Mouse (Mus musculus): ENCODE data around the gene Sgcd. TPM values are rescaled to one million over a fixed set of nuclear protein-coding genes. Genes with fewer than 3 reads are reported as not detected.

Gene Sgcd
- total RNA-seq, 1 experiment = 1.0 TPM

- no peak for TF ChIP-seq CHD2 (IDR thresholded peaks at IDR 0.05; ENCODE audit: low read depth, low read length)
- no peak for TF ChIP-seq ZNF384 (IDR thresholded peaks at IDR 0.05; ENCODE audit: low read depth, low read length)
- TF ChIP-seq ZC3H11A (IDR thresholded peaks at IDR 0.05; ENCODE audit: borderline replicate concordance, low read depth, low read length) = no peak
- no peak for TF ChIP-seq HCFC1 (IDR thresholded peaks at IDR 0.05; ENCODE audit: borderline replicate concordance, insufficient read depth, low read length)
- no peak for TF ChIP-seq MAFK (IDR thresholded peaks at IDR 0.05; ENCODE audit: insufficient read depth, low read depth, low read length)
- in situ Hi-C loops (cut with MboI; ENCODE audit: low sequenced_read_pairs in 2 of 2, unreplicated experiment in 2 of 2) = no loop called here
- no peaks in the 10 kb centered on the region for H3K9me3 ChIP-seq (ENCODE audit: control insufficient read depth, insufficient read depth, low read depth, low read length)
Measured at GRCm38 (mm10) chr11:47810307-47810706, 178.5 kb downstream of the Sgcd start.

DNA sequence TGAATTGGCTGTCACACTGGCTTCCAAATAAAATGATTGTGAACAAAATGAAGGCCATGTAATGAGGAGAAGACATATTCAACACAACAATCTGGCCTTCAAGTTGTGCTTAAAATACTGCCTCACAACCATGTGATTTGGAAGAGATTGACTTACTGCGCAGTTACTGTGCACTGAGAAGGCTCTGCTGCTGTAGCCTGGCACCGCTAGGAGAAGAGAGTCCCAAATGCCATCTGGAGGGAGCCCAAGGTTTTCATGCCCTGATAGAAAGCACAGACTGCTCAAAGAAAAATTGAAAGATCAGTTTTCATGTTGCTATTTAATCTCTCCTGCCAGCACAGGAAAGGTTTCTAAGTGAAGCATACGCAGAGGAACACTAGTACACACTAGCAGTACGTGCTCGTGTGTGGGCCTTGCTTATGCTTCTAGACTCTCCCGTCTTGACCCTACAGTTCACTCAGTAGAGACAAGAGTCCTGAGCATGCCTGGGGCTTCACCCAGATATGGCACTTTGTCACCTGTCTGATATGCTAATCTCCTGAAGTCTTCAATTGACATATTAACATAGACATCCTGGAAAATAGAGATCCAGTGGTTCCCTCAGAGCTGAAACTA lies 184.6 kb downstream of the Sgcd start:
- no peak overlapping the region for H3K4me3 ChIP-seq (ENCODE audit: insufficient read depth in 1 of 2, low read depth in 1 of 2, low read length in 2 of 2, poor library complexity in 1 of 2, severe bottlenecking in 1 of 2)
- no peak overlapping the region for H3K9ac ChIP-seq (ENCODE audit: insufficient read depth, low read depth, low read length, poor library complexity, severe bottlenecking)
- no peaks in the 10 kb centered on the region for H3K4me1 ChIP-seq (ENCODE audit: control insufficient read depth in 2 of 2, insufficient read depth in 2 of 2, low read length in 2 of 2, poor library complexity in 1 of 2)
- in situ Hi-C loops (cut with MboI; ENCODE audit: low sequenced_read_pairs in 2 of 2, unreplicated experiment in 2 of 2) = no loop called here
- H3K9me3 ChIP-seq (ENCODE audit: control insufficient read depth, insufficient read depth, low read depth, low read length) = no peaks in the 10 kb centered on the region
- no peak overlapping the region for H3K27ac ChIP-seq (ENCODE audit: insufficient read depth, low read depth, low read length, poor library complexity, severe bottlenecking)
- DNase-seq (ENCODE audit: low read depth, low spot score) = no peak
- TF ChIP-seq ZC3H11A (IDR thresholded peaks at IDR 0.05; ENCODE audit: borderline replicate concordance, low read depth, low read length) (no peak), HCFC1 (IDR thresholded peaks at IDR 0.05; ENCODE audit: borderline replicate concordance, insufficient read depth, low read length) (no peak)
- no peaks in the 10 kb centered on the region for H3K36me3 ChIP-seq (ENCODE audit: control insufficient read depth, insufficient read depth, low read length, poor library complexity, severe bottlenecking)

More at GRCm38 (mm10) chr11:47810307-47810706, 178.5 kb downstream of the Sgcd start:
- no peak overlapping the region for H3K9ac ChIP-seq (ENCODE audit: insufficient read depth, low read depth, low read length, poor library complexity, severe bottlenecking)
- H3K27ac ChIP-seq (ENCODE audit: insufficient read depth, low read depth, low read length, poor library complexity, severe bottlenecking) = no peak overlapping the region
- H3K4me3 ChIP-seq (ENCODE audit: insufficient read depth in 1 of 2, low read depth in 1 of 2, low read length in 2 of 2, poor library complexity in 1 of 2, severe bottlenecking in 1 of 2) = no peak overlapping the region
- no peaks in the 10 kb centered on the region for H3K36me3 ChIP-seq (ENCODE audit: control insufficient read depth, insufficient read depth, low read length, poor library complexity, severe bottlenecking)
- no peaks in the 10 kb centered on the region for H3K4me1 ChIP-seq (ENCODE audit: control insufficient read depth in 2 of 2, insufficient read depth in 2 of 2, low read length in 2 of 2, poor library complexity in 1 of 2)
- DNase-seq (ENCODE audit: low read depth, low spot score) = no peak

DNA sequence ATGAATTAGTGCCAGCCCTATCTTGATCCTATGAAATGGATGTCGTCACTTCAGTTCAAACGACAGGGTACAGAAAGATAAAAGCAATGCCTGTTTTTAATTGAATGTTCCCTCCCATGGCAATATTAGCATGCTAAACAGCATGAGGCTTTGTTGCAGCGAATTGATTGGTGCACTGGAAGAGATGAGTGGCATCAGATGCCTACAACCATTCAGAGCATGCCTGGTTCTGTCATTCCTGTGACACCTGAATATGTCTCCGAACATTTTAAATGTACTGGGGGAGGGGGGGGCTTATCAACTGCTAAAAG lies 210.9 kb downstream of the Sgcd start:
- in situ Hi-C loops (cut with MboI; ENCODE audit: low sequenced_read_pairs in 2 of 2, unreplicated experiment in 2 of 2) = no loop called here
- Histone ChIP-seq H3K27ac (ENCODE audit: insufficient read depth, low read depth, low read length, poor library complexity, severe bottlenecking) (no peak overlapping the region), H3K4me1 (ENCODE audit: control insufficient read depth in 2 of 2, insufficient read depth in 2 of 2, low read length in 2 of 2, poor library complexity in 1 of 2) (no peaks in the 10 kb centered on the region), H3K36me3 (ENCODE audit: control insufficient read depth, insufficient read depth, low read length, poor library complexity, severe bottlenecking) (no peaks in the 10 kb centered on the region), H3K9me3 (ENCODE audit: control insufficient read depth, insufficient read depth, low read depth, low read length) (no peaks in the 10 kb centered on the region), H3K9ac (ENCODE audit: insufficient read depth, low read depth, low read length, poor library complexity, severe bottlenecking) (no peak overlapping the region), H3K4me3 (ENCODE audit: insufficient read depth in 1 of 2, low read depth in 1 of 2, low read length in 2 of 2, poor library complexity in 1 of 2, severe bottlenecking in 1 of 2) (no peak overlapping the region)
- TF ChIP-seq ZC3H11A (IDR thresholded peaks at IDR 0.05; ENCODE audit: borderline replicate concordance, low read depth, low read length) (no peak), ZNF384 (IDR thresholded peaks at IDR 0.05; ENCODE audit: low read depth, low read length) (no peak)
- DNase-seq (ENCODE audit: low read depth, low spot score) = no peak

- no peaks in the 10 kb centered on the region for H3K4me1 ChIP-seq (ENCODE audit: control insufficient read depth in 2 of 2, insufficient read depth in 2 of 2, low read length in 2 of 2, poor library complexity in 1 of 2)
- no peak for DNase-seq (ENCODE audit: low read depth, low spot score)
- TF ChIP-seq ZNF384 (IDR thresholded peaks at IDR 0.05; ENCODE audit: low read depth, low read length) (no peak), ZC3H11A (IDR thresholded peaks at IDR 0.05; ENCODE audit: borderline replicate concordance, low read depth, low read length) (no peak), HCFC1 (IDR thresholded peaks at IDR 0.05; ENCODE audit: borderline replicate concordance, insufficient read depth, low read length) (no peak), MAFK (IDR thresholded peaks at IDR 0.05; ENCODE audit: insufficient read depth, low read depth, low read length) (no peak), CHD2 (IDR thresholded peaks at IDR 0.05; ENCODE audit: low read depth, low read length) (no peak)
- H3K9ac ChIP-seq (ENCODE audit: insufficient read depth, low read depth, low read length, poor library complexity, severe bottlenecking) = no peak overlapping the region
- in situ Hi-C loops (cut with MboI; ENCODE audit: low sequenced_read_pairs in 2 of 2, unreplicated experiment in 2 of 2) = no loop called here
- H3K4me3 ChIP-seq (ENCODE audit: insufficient read depth in 1 of 2, low read depth in 1 of 2, low read length in 2 of 2, poor library complexity in 1 of 2, severe bottlenecking in 1 of 2) = no peak overlapping the region
- no peak overlapping the region for H3K27ac ChIP-seq (ENCODE audit: insufficient read depth, low read depth, low read length, poor library complexity, severe bottlenecking)
- H3K9me3 ChIP-seq (ENCODE audit: control insufficient read depth, insufficient read depth, low read depth, low read length) = no peaks in the 10 kb centered on the region
- H3K36me3 ChIP-seq (ENCODE audit: control insufficient read depth, insufficient read depth, low read length, poor library complexity, severe bottlenecking) = no peaks in the 10 kb centered on the region
Measured at GRCm38 (mm10) chr11:47777226-47777915, 211.4 kb downstream of the Sgcd start.

GRCm38 (mm10) chr11:47776019-47776418 lies 212.8 kb downstream of the Sgcd start:
- H3K4me3 ChIP-seq (ENCODE audit: insufficient read depth in 1 of 2, low read depth in 1 of 2, low read length in 2 of 2, poor library complexity in 1 of 2, severe bottlenecking in 1 of 2) = no peak overlapping the region
- in situ Hi-C loops (cut with MboI; ENCODE audit: low sequenced_read_pairs in 2 of 2, unreplicated experiment in 2 of 2) = no loop called here
- TF ChIP-seq ZNF384 (IDR thresholded peaks at IDR 0.05; ENCODE audit: low read depth, low read length) (no peak), HCFC1 (IDR thresholded peaks at IDR 0.05; ENCODE audit: borderline replicate concordance, insufficient read depth, low read length) (no peak), CHD2 (IDR thresholded peaks at IDR 0.05; ENCODE audit: low read depth, low read length) (no peak), ZC3H11A (IDR thresholded peaks at IDR 0.05; ENCODE audit: borderline replicate concordance, low read depth, low read length) (no peak), MAFK (IDR thresholded peaks at IDR 0.05; ENCODE audit: insufficient read depth, low read depth, low read length) (no peak)
- H3K36me3 ChIP-seq (ENCODE audit: control insufficient read depth, insufficient read depth, low read length, poor library complexity, severe bottlenecking) = no peaks in the 10 kb centered on the region
- H3K27ac ChIP-seq (ENCODE audit: insufficient read depth, low read depth, low read length, poor library complexity, severe bottlenecking) = no peak overlapping the region
- DNase-seq (ENCODE audit: low read depth, low spot score) = no peak
- no peak overlapping the region for H3K9ac ChIP-seq (ENCODE audit: insufficient read depth, low read depth, low read length, poor library complexity, severe bottlenecking)
- H3K4me1 ChIP-seq (ENCODE audit: control insufficient read depth in 2 of 2, insufficient read depth in 2 of 2, low read length in 2 of 2, poor library complexity in 1 of 2) = no peaks in the 10 kb centered on the region
- H3K9me3 ChIP-seq (ENCODE audit: control insufficient read depth, insufficient read depth, low read depth, low read length) = no peaks in the 10 kb centered on the region
